Mouse (Mus musculus): Measurements from ENCODE around the gene Bbs7. TPM values are rescaled to one million over a fixed set of nuclear protein-coding genes. Genes with fewer than 3 reads are reported as not detected.

Bbs7 gene
- 6.5 and 7.8 TPM in 2 replicates for polyA plus RNA-seq (2021; fragmentation: Nextera tagmentation)
- long read RNA-seq, experiment 1, transcript Bbs7-203 (19 exons, 2,687 nt) = major isoform, 11 of 17 reads
- long read RNA-seq, experiment 1, partial matches to known transcripts = 3 of 17 reads
- long read RNA-seq, experiment 1, other reads (novel, unspliced or antisense) = 3 of 17 reads
- long read RNA-seq, experiment 2, transcript Bbs7-203 (19 exons, 2,687 nt) = major isoform, 64 of 95 reads
- long read RNA-seq, experiment 2, partial matches to known transcripts = 16 of 95 reads
- long read RNA-seq, experiment 2, other reads (novel, unspliced or antisense) = 14 of 95 reads

GRCm38 (mm10) chr3:36613202-36613907 is at the start of gene Bbs7:
TSS of gene Bbs7 (minus strand) at chr3:36613477.

GRCm38 (mm10) chr3:36571827-36572378 is 41.4 kb downstream of the Bbs7 start, which contains the start of gene Ccna2:
TSS of gene Ccna2 (minus strand) at chr3:36572150.

DNA sequence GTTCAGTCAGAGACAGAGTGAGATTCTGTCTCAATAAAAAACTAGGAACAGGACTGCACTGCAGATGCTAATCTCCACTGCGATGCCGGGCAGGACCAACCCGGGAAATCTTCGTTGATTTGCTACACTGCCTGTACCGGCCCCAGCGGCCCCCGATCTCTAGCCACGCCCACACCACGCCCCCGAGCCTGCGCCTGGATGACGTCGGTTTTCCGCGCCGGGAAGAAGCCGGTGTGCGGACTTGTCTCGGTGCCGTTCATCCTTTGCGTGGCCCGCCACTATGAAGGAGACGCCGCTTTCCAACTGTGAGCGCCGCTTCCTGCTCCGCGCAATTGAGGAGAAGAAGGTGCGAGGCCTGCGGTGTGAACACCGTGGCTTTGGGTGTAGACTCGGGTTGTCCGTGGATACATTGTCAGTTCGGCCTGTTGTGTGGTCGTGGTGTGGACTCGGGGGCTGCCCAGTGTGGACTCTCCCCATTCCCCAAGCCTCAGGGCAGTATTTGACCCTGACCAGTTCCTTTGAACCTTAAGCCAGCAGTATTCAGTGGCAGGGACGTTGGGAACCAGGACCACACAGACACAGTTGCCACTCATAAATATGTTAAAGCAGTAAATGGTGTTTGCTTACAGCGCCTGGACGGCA is 60.8 kb downstream of the Bbs7 start, which contains the start of gene Exosc9:
Gene Exosc9, plus strand, starts transcription at position 201 of the 642 bp plus-strand sequence.

Other genes starting within 250 kb of the Bbs7 start
- 141 and 155 TPM in 2 replicates for gene Anxa5, start 137.6 kb downstream of the Bbs7 start, polyA plus RNA-seq (2021; fragmentation: Nextera tagmentation)
- gene 1810062G17Rik, start 137.5 kb downstream of the Bbs7 start, polyA plus RNA-seq (2021; fragmentation: Nextera tagmentation) = 0.33 and 0.41 TPM in 2 replicates
- 5.1 and 5.3 TPM in 2 replicates for gene Gm11549, start 91.7 kb downstream of the Bbs7 start, polyA plus RNA-seq (2021; fragmentation: Nextera tagmentation)
- 40.9 and 41.1 TPM in 2 replicates for gene Exosc9, start 60.9 kb downstream of the Bbs7 start, polyA plus RNA-seq (2021; fragmentation: Nextera tagmentation)
- 1.1 TPM in 2 replicates for gene Ccna2, start 41.3 kb downstream of the Bbs7 start, polyA plus RNA-seq (2021; fragmentation: Nextera tagmentation)
- 1.3 and 3.0 TPM in 2 replicates for gene Trpc3, start 76.7 kb upstream of the Bbs7 start, polyA plus RNA-seq (2021; fragmentation: Nextera tagmentation)
- gene 4932438A13Rik, start 249.6 kb upstream of the Bbs7 start, polyA plus RNA-seq (2021; fragmentation: Nextera tagmentation) = 19.4 and 21.8 TPM in 2 replicates